Mouse (Mus musculus) limb, embryonic 14.5 days (tissue): ENCODE data around the gene Sfxn1. TPM values are rescaled to one million over a fixed set of nuclear protein-coding genes. Genes with fewer than 3 reads are reported as not detected.

ENCODE experiments used
- ATAC-seq: fragments of 200-750 bp; cut with Nextera tagmentation; 2 replicates; pipeline ENCODE4 v1.8.0; 2017; ENCODE audit warnings: low read depth, moderate number of reproducible peaks, moderate TSS enrichment; ENCODE audit not compliant: low FRiP score
- DNase-seq: peaks from one replicate; pipeline ENCODE4 v3.0.0-alpha.2; 2015; ENCODE audit warnings: low spot score
- H3K27ac ChIP-seq: fragments of 300-500 bp; sonication (generic); replicated peaks from 2 replicates; pipeline ENCODE4 v1.5.1; 2014; ENCODE audit warnings: low read depth, mild to moderate bottlenecking, low read length, moderate library complexity, mixed read lengths
- H3K27me3 ChIP-seq: fragments of 300-500 bp; sonication (generic); 2 replicates; pipeline ENCODE4 v1.6.1; 2014; ENCODE audit warnings: low read length, mixed read lengths; ENCODE audit not compliant: control insufficient read depth, insufficient read depth
- H3K36me3 ChIP-seq: fragments of 300-500 bp; sonication (generic); 2 replicates; pipeline ENCODE4 v1.6.1; 2014; ENCODE audit warnings: mild to moderate bottlenecking, low read length, moderate library complexity, mixed read lengths; ENCODE audit not compliant: control insufficient read depth, insufficient read depth
- H3K4me1 ChIP-seq: fragments of 300-500 bp; sonication (generic); 2 replicates; pipeline ENCODE4 v1.6.1; 2014; ENCODE audit warnings: antibody characterized with exemption, low read length, mixed read lengths; ENCODE audit not compliant: control insufficient read depth, insufficient read depth
- H3K4me2 ChIP-seq: fragments of 300-500 bp; sonication (generic); replicated peaks from 2 replicates; pipeline ENCODE4 v1.6.1; 2014; ENCODE audit warnings: low read depth, mild to moderate bottlenecking, low read length, moderate library complexity; ENCODE audit not compliant: severe bottlenecking
- H3K4me3 ChIP-seq: fragments of 300-500 bp; sonication (generic); replicated peaks from 2 replicates; pipeline ENCODE4 v1.5.1; 2014; ENCODE audit warnings: low read length
- H3K9ac ChIP-seq: fragments of 300-500 bp; sonication (generic); 2 replicates; pipeline ENCODE4 v1.6.1; 2014; ENCODE audit warnings: mild to moderate bottlenecking, low read depth, low read length, moderate library complexity; ENCODE audit not compliant: severe bottlenecking
- H3K9me3 ChIP-seq: fragments of 300-500 bp; sonication (generic); 2 replicates; pipeline ENCODE4 v1.6.1; 2016; ENCODE audit warnings: low read length; ENCODE audit not compliant: control insufficient read depth
- POLR2A ChIP-seq: fragments of 200-500 bp; IDR thresholded peaks from 2 replicates; pipeline ENCODE4 v1.8.0; 2012; ENCODE audit warnings: inconsistent platforms, mild to moderate bottlenecking, moderate library complexity, borderline replicate concordance; ENCODE audit not compliant: insufficient read depth, insufficient read length; ENCODE audit errors: extremely low read depth
- WGBS: fragments of 180-500 bp; shearing (Covaris S2); extraction: QIAGEN DNeasy Blood & Tissue Kit; methylation state at CpG from one replicate; pipeline ENCODE4 v1.1.7; 2014; 5-methylcytosine and 5-hydroxymethylcytosine counted together
- polyA plus RNA-seq, 2 experiments: library from polyadenylated mRNA; depleted of rRNA in 1 of 2; stranded (reverse) in 1 of 2; unstranded in 1 of 2; fragments of >200 nt; fragmentation: Nextera tagmentation in 1 of 2; extraction: Ambion mirVana in 1 of 2; gene quantifications; 2 replicates each; pipeline versions ENCODE4 v1.2.1 to v1.2.3; 2012 to 2014

Gene Sfxn1
- polyA plus RNA-seq, 2 experiments: 26.7 to 49.9 TPM

DNA sequence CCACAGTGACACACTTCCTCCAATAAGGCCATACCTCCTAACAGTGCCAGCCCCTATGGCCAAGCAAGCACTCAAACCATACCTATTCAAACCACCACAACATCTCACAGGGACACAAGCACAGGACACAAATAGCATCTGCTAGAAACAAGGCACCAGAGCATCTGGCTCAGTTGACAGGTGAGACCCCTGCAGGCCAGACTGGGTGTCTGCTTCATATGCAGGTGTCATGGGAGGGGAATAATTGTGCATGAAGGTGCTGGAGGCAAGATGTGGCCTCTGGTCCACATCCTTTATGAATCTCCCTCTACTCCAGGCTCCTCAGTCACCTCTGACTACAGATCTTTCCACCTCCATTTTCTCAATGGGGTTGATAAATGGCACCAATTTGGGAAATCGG lies 80.8 kb downstream of the Sfxn1 start:
- no peaks in the 10 kb centered on the region for H3K27me3 ChIP-seq
- DNase-seq (no peak), ATAC-seq (no peak)
- no peaks in the 10 kb centered on the region for H3K9me3 ChIP-seq
- TF ChIP-seq POLR2A: no peak
- WGBS: 78% methylated on average over 1 of the region's 1 CpGs
- no peaks in the 10 kb centered on the region for H3K4me1 ChIP-seq
- H3K4me3 ChIP-seq: no peak overlapping the region
- no peak overlapping the region for H3K27ac ChIP-seq
- no peaks in the 10 kb centered on the region for H3K36me3 ChIP-seq
- no peak overlapping the region for H3K4me2 ChIP-seq
- no peak overlapping the region for H3K9ac ChIP-seq

DNA sequence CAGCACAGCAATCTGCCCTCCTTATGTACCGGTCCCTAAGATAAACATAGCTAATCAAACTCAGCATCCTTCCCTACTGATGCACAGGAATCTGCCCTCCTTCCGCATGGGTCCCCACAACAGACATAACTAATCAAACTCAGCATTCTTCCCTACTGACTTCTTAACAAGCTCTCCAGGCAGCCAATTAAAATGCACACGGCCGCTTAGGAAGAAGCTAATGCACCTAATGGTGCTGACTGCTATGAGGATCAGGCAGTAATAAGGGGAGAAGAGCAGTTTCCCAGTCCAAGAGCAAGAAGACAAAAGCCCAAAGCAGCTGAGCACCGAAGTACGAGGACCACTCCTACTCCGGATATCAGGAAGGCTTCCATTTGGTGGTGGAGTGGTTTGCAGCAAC lies 81.2 kb downstream of the Sfxn1 start:
- WGBS: 46% methylated on average over 7 of the region's 7 CpGs
- DNase-seq (no peak), ATAC-seq (no peak)
- no peak overlapping the region for H3K27ac ChIP-seq
- H3K4me2 ChIP-seq: no peak overlapping the region
- H3K27me3 ChIP-seq: no peaks in the 10 kb centered on the region
- no peaks in the 10 kb centered on the region for H3K36me3 ChIP-seq
- H3K9me3 ChIP-seq: no peaks in the 10 kb centered on the region
- H3K4me3 ChIP-seq: no peak overlapping the region
- TF ChIP-seq POLR2A: no peak
- no peak overlapping the region for H3K9ac ChIP-seq
- H3K4me1 ChIP-seq: no peaks in the 10 kb centered on the region

DNA sequence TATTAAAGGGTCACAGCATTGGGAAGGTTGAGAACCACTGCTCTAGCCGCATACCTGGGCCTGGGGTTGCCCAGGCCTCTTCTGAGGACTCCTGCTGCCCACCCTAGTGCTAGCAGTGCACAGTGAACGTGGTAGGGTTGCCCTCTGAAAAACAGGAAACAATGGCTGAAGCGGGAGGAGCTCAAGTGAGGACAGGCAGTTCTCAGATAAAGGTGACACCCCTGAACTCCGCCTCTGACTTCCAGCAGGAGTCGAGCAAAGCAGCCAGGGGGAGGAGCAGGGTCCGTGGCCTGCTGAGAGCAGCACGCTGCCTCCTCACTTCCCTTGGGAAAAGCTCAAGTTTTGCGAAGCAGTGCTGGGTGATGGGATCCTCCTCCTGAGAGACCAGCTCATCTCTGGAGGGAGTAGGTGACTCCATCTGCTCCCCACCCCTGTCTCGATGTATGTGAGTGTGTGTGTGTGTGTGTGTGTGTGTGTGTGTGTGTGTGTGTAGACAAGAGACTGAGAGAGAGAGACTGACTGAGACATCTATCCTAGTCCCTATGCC lies 82.1 kb downstream of the Sfxn1 start:
- ATAC-seq (no peak), DNase-seq (no peak)
- H3K4me3 ChIP-seq: no peak overlapping the region
- H3K9ac ChIP-seq: no peak overlapping the region
- no peak overlapping the region for H3K4me2 ChIP-seq
- no peaks in the 10 kb centered on the region for H3K36me3 ChIP-seq
- no peak for TF ChIP-seq POLR2A
- no peaks in the 10 kb centered on the region for H3K9me3 ChIP-seq
- 0 out of 2 replicates have a peak, but pooled peaks cover 3% of the 10 kb centered on the region for H3K27me3 ChIP-seq
- H3K4me1 ChIP-seq: no peaks in the 10 kb centered on the region
- WGBS: 32% methylated on average over 8 of the region's 9 CpGs
- H3K27ac ChIP-seq: no peak overlapping the region

DNA sequence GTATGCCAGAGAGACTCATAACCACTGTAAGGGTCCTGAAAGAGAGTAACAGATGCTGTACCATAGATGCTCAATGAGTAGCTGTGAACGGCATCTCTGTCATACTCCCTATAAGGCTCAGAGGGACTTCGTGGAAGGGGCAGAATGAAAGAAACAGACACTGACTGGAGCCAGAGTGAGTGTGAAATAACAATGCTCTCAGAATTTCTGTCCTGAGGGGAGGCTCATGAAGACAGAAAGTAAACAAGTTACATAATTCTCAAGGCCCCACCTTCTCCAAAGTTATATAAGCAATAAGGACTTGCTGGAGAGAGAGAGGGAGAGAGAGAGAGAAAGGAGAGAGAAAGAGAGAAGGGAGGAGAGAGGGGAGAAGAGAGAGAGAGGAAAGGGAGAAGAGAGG lies 84.2 kb downstream of the Sfxn1 start:
- DNase-seq: no peak
- ATAC-seq: no peak
- Histone ChIP-seq H3K9me3 (no peaks in the 10 kb centered on the region), H3K27ac (no peak overlapping the region), H3K4me1 (no peaks in the 10 kb centered on the region), H3K36me3 (no peaks in the 10 kb centered on the region), H3K9ac (no peak overlapping the region), H3K4me2 (no peak overlapping the region), H3K27me3 (0 out of 2 replicates have a peak, but pooled peaks cover 7% of the 10 kb centered on the region), H3K4me3 (no peak overlapping the region)
- 77% methylated on average over 2 of the region's 2 CpGs for WGBS
- TF ChIP-seq POLR2A: no peak

Other genes starting within 250 kb of the Sfxn1 start
- 0.03 and 0.06 TPM in 2 replicates for gene Drd1, start 16.2 kb upstream of the Sfxn1 start, polyA plus RNA-seq (2012; rRNA removed)
- gene Drd1, start 16.2 kb upstream of the Sfxn1 start, polyA plus RNA-seq (2014; fragmentation: Nextera tagmentation; extraction: Ambion mirVana): 0.06 and 0.19 TPM in 2 replicates
- gene Hrh2, start 120.3 kb downstream of the Sfxn1 start, polyA plus RNA-seq (2012; rRNA removed): 0.13 and 0.14 TPM in 2 replicates
- 0.10 TPM in 1 of 2 replicates, not detected in the other for gene Hrh2, start 120.3 kb downstream of the Sfxn1 start, polyA plus RNA-seq (2014; fragmentation: Nextera tagmentation; extraction: Ambion mirVana)